Mouse (Mus musculus): ENCODE measurements around the gene Plet1. TPM values are rescaled to one million over a fixed set of nuclear protein-coding genes. Genes with fewer than 3 reads are reported as not detected.

Gene Plet1
- 0.21 TPM in 1 of 2 replicates, not detected in the other for polyA plus RNA-seq (2014; fragmentation: Nextera tagmentation; extraction: Ambion mirVana)

GRCm38 (mm10) chr9:50494311-50494710 lies at the start of gene Plet1:
Gene Plet1, plus strand, starts transcription at chr9:50494525.
- DNase-seq (ENCODE audit: low spot score) (no peak), ATAC-seq (replicated peaks; ENCODE audit: low FRiP score) (no peak)
- Histone ChIP-seq H3K27ac (ENCODE audit: low read depth, low read length) (no peak within 1 kb of the TSS), H3K4me2 (ENCODE audit: low read depth, low read length, severe bottlenecking) (no peak within 1 kb of the TSS), H3K9ac (ENCODE audit: low read length) (no peak within 1 kb of the TSS), H3K4me3 (ENCODE audit: low read depth, low read length) (no peak within 1 kb of the TSS), H3K9me3 (ENCODE audit: control insufficient read depth, low read length) (no peaks in the 10 kb centered on the region), H3K27me3 (ENCODE audit: control insufficient read depth, insufficient read depth, low read length) (no peaks in the 10 kb centered on the region), H3K4me1 (replicated peaks; ENCODE audit: control insufficient read depth, insufficient read depth, low read length) (no peaks in the 10 kb centered on the region; the same call in 1 of the 2 replicates), H3K36me3 (ENCODE audit: control insufficient read depth, insufficient read depth, low read length) (no peaks in the 10 kb centered on the region)
- WGBS, result 85% methylated on average over 6 of the region's 6 CpGs

DNA sequence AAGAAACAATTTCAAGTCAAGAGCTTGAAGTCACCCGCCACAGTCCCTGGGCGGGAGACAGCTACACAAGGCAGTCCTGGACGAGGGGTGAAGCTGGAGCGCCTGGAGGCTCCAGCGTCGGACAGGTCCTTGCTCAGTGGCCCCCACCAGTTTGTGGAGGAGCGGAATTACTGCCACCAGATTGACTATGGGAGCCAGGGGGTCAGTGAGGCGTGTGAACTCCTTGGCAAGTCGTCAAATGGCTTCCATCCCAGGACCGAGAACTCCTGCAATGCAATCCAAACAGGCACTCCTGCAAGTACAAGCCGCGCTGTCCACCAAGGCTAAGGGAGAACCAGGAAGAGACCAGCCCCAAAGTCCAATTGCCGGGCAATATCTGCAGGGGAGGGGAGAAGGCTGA lies 45.3 kb upstream of the Plet1 start:
- DNase-seq (ENCODE audit: low spot score) (no peak), ATAC-seq (replicated peaks; ENCODE audit: low FRiP score) (no peak)
- 72% methylated on average over 13 of the region's 13 CpGs for WGBS
- Histone ChIP-seq H3K9me3 (ENCODE audit: control insufficient read depth, low read length) (no peaks in the 10 kb centered on the region), H3K27me3 (ENCODE audit: control insufficient read depth, insufficient read depth, low read length) (no peaks in the 10 kb centered on the region), H3K36me3 (ENCODE audit: control insufficient read depth, insufficient read depth, low read length) (no peaks in the 10 kb centered on the region), H3K27ac (ENCODE audit: low read depth, low read length) (no peak overlapping the region), H3K4me1 (replicated peaks; ENCODE audit: control insufficient read depth, insufficient read depth, low read length) (no peaks in the 10 kb centered on the region), H3K9ac (ENCODE audit: low read length) (no peak overlapping the region), H3K4me2 (ENCODE audit: low read depth, low read length, severe bottlenecking) (no peak overlapping the region), H3K4me3 (ENCODE audit: low read depth, low read length) (no peak overlapping the region)

GRCm38 (mm10) chr9:50451456-50452218 lies 42.7 kb upstream of the Plet1 start:
- H3K9ac ChIP-seq (ENCODE audit: low read length), result peak overlapping the region; percentile 12; the same call in 1 of the 2 replicates
- WGBS, result 65% methylated on average over 9 of the region's 9 CpGs
- H3K27me3 ChIP-seq (ENCODE audit: control insufficient read depth, insufficient read depth, low read length), result no peaks in the 10 kb centered on the region
- no peaks in the 10 kb centered on the region for H3K36me3 ChIP-seq (ENCODE audit: control insufficient read depth, insufficient read depth, low read length)
- no peaks in the 10 kb centered on the region for H3K4me1 ChIP-seq (replicated peaks; ENCODE audit: control insufficient read depth, insufficient read depth, low read length)
- DNase-seq (ENCODE audit: low spot score) (no peak), ATAC-seq (replicated peaks; ENCODE audit: low FRiP score) (peak; percentile 60; the same call in 1 of the 2 replicates)
- no peak overlapping the region for H3K4me3 ChIP-seq (ENCODE audit: low read depth, low read length)
- no peak overlapping the region for H3K4me2 ChIP-seq (ENCODE audit: low read depth, low read length, severe bottlenecking)
- peak overlapping the region; percentile 39 for H3K27ac ChIP-seq (ENCODE audit: low read depth, low read length)
- no peaks in the 10 kb centered on the region for H3K9me3 ChIP-seq (ENCODE audit: control insufficient read depth, low read length)

GRCm38 (mm10) chr9:50452303-50452775 lies 42.0 kb upstream of the Plet1 start:
- H3K9ac ChIP-seq (ENCODE audit: low read length), result no peak overlapping the region

DNA sequence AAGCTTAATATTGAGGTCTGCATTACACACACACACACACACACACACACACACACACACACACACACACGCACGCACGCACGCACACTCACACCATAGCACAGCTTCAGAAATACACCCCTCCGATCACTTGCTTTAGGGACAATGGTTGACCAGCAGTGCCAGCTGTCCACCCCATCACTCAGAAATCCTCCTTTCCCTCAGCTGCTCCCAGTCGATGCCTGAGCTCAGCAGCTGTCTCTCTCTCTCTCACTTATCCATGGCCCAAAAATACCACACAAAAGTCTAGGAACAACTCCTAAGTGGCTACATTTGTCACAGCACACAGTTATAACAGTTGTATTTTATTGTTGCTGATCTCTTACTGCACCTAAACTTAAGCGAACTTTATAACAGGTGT lies 36.7 kb upstream of the Plet1 start:
- no peaks in the 10 kb centered on the region; the same call in 1 of the 2 replicates for H3K4me1 ChIP-seq (replicated peaks; ENCODE audit: control insufficient read depth, insufficient read depth, low read length)
- H3K27ac ChIP-seq (ENCODE audit: low read depth, low read length), result no peak overlapping the region
- no peak overlapping the region for H3K4me3 ChIP-seq (ENCODE audit: low read depth, low read length)
- H3K4me2 ChIP-seq (ENCODE audit: low read depth, low read length, severe bottlenecking), result no peak overlapping the region
- no peaks in the 10 kb centered on the region for H3K27me3 ChIP-seq (ENCODE audit: control insufficient read depth, insufficient read depth, low read length)
- 92% methylated on average over 7 of the region's 7 CpGs for WGBS
- no peaks in the 10 kb centered on the region for H3K36me3 ChIP-seq (ENCODE audit: control insufficient read depth, insufficient read depth, low read length)
- ATAC-seq (replicated peaks; ENCODE audit: low FRiP score) (no peak), DNase-seq (ENCODE audit: low spot score) (no peak)
- H3K9ac ChIP-seq (ENCODE audit: low read length), result no peak overlapping the region
- no peaks in the 10 kb centered on the region for H3K9me3 ChIP-seq (ENCODE audit: control insufficient read depth, low read length)

More at GRCm38 (mm10) chr9:50452303-50452775, 42.0 kb upstream of the Plet1 start:
- H3K4me1 ChIP-seq (replicated peaks; ENCODE audit: control insufficient read depth, insufficient read depth, low read length), result no peaks in the 10 kb centered on the region
- no peaks in the 10 kb centered on the region for H3K27me3 ChIP-seq (ENCODE audit: control insufficient read depth, insufficient read depth, low read length)
- no peaks in the 10 kb centered on the region for H3K9me3 ChIP-seq (ENCODE audit: control insufficient read depth, low read length)
- ATAC-seq (replicated peaks; ENCODE audit: low FRiP score) (peak; percentile 61; the same call in 1 of the 2 replicates), DNase-seq (ENCODE audit: low spot score) (peak; percentile 91)
- H3K27ac ChIP-seq (ENCODE audit: low read depth, low read length), result peak overlapping the region; percentile 39
- 19% methylated on average over 10 of the region's 10 CpGs for WGBS
- no peak overlapping the region for H3K4me3 ChIP-seq (ENCODE audit: low read depth, low read length)
- H3K4me2 ChIP-seq (ENCODE audit: low read depth, low read length, severe bottlenecking), result no peak overlapping the region
- H3K36me3 ChIP-seq (ENCODE audit: control insufficient read depth, insufficient read depth, low read length), result no peaks in the 10 kb centered on the region

- Histone ChIP-seq H3K27me3 (ENCODE audit: control insufficient read depth, insufficient read depth, low read length) (no peaks in the 10 kb centered on the region), H3K9me3 (ENCODE audit: control insufficient read depth, low read length) (no peaks in the 10 kb centered on the region), H3K4me1 (replicated peaks; ENCODE audit: control insufficient read depth, insufficient read depth, low read length) (no peaks in the 10 kb centered on the region; the same call in 1 of the 2 replicates), H3K36me3 (ENCODE audit: control insufficient read depth, insufficient read depth, low read length) (no peaks in the 10 kb centered on the region), H3K4me2 (ENCODE audit: low read depth, low read length, severe bottlenecking) (no peak overlapping the region), H3K27ac (ENCODE audit: low read depth, low read length) (no peak overlapping the region), H3K4me3 (ENCODE audit: low read depth, low read length) (no peak overlapping the region), H3K9ac (ENCODE audit: low read length) (no peak overlapping the region)
- no peak for DNase-seq (ENCODE audit: low spot score)
- no peak for ATAC-seq (replicated peaks; ENCODE audit: low FRiP score)
- WGBS, result 67% methylated on average over 2 of the region's 2 CpGs
Observed at GRCm38 (mm10) chr9:50459537-50459936, 34.8 kb upstream of the Plet1 start.

DNA sequence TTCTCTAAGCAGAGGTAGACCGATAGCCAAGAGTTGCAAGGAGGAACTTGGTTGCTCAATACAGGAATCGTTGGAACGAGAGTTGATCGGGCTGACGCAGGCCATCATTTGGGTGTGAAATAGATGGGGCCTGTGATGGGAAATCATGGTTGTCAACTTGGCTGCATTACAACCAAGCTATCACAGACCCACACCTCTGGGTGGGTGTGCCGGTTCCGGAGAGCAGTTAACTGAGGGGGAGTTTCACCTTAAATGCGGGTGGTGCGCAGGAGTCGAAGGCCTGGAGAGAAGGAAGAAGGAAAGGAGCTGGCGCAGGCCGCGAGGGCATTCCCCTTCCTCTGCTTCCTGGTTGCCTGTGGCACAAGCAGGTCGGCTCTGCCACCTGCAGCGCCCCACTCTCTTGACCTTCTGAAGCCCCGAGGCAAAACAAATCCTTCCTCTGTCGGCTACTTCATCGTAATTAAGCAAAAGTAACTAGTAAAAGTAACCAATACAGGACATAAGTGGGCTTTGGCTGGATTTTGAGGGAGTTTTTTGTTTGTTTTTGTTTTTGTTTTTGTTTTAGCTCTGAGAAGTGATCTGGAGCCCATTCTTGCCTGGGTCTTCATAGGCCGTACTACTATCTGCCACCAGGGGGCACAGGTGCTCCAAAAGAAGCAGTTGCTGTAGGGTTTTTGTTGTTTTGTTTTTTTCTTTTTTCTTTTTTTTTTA lies 31.7 kb upstream of the Plet1 start:
- H3K4me1 ChIP-seq (replicated peaks; ENCODE audit: control insufficient read depth, insufficient read depth, low read length), result no peaks in the 10 kb centered on the region; the same call in 1 of the 2 replicates
- 0 out of 2 replicates have a peak overlapping the region, but pooled peaks have one; percentile 8 for H3K4me3 ChIP-seq (ENCODE audit: low read depth, low read length)
- peak overlapping the region; percentile 35; the same call in 1 of the 2 replicates for H3K4me2 ChIP-seq (ENCODE audit: low read depth, low read length, severe bottlenecking)
- no peaks in the 10 kb centered on the region for H3K36me3 ChIP-seq (ENCODE audit: control insufficient read depth, insufficient read depth, low read length)
- H3K27me3 ChIP-seq (ENCODE audit: control insufficient read depth, insufficient read depth, low read length), result no peaks in the 10 kb centered on the region
- 41% methylated on average over 19 of the region's 19 CpGs for WGBS
- ATAC-seq (replicated peaks; ENCODE audit: low FRiP score) (no peak), DNase-seq (ENCODE audit: low spot score) (peak; percentile 77)
- no peaks in the 10 kb centered on the region for H3K9me3 ChIP-seq (ENCODE audit: control insufficient read depth, low read length)
- H3K27ac ChIP-seq (ENCODE audit: low read depth, low read length), result no peak overlapping the region
- peak overlapping the region; percentile 38; the same call in 1 of the 2 replicates for H3K9ac ChIP-seq (ENCODE audit: low read length)

DNA sequence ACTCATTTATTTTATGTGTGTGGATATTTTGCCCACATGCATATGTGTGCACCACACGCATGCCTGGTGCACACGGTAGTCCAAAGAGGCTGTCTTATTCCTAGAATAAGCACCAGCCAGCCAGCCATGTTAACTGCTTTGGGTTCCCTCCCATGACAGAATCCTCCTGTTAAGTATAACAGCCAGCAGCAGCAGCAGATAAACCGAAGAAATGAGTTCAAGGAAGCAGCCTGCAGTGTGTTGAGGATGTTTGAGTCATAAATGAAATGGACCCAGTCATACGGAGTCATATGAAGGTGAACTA lies 31.2 kb upstream of the Plet1 start:
- H3K4me1 ChIP-seq (replicated peaks; ENCODE audit: control insufficient read depth, insufficient read depth, low read length), result no peaks in the 10 kb centered on the region; the same call in 1 of the 2 replicates
- ATAC-seq (replicated peaks; ENCODE audit: low FRiP score) (no peak), DNase-seq (ENCODE audit: low spot score) (no peak)
- WGBS, result 38% methylated on average over 4 of the region's 4 CpGs
- no peaks in the 10 kb centered on the region for H3K9me3 ChIP-seq (ENCODE audit: control insufficient read depth, low read length)
- H3K9ac ChIP-seq (ENCODE audit: low read length), result no peak overlapping the region
- H3K27ac ChIP-seq (ENCODE audit: low read depth, low read length), result no peak overlapping the region
- no peak overlapping the region for H3K4me2 ChIP-seq (ENCODE audit: low read depth, low read length, severe bottlenecking)
- H3K36me3 ChIP-seq (ENCODE audit: control insufficient read depth, insufficient read depth, low read length), result no peaks in the 10 kb centered on the region
- H3K4me3 ChIP-seq (ENCODE audit: low read depth, low read length), result no peak overlapping the region
- H3K27me3 ChIP-seq (ENCODE audit: control insufficient read depth, insufficient read depth, low read length), result no peaks in the 10 kb centered on the region

All from forebrain, embryonic 11.5 days (tissue).